Mouse (Mus musculus): Measurements from ENCODE around the gene Pzp.

Pzp gene

GRCm38 (mm10) chr6:128479463-128480454 is 46.8 kb downstream of the Pzp start:
- DNase-seq (ENCODE audit: low spot score) = peak; percentile 93

- no peak for DNase-seq (ENCODE audit: low spot score)
Observed at GRCm38 (mm10) chr6:128477495-128477894, 49.0 kb downstream of the Pzp start.

- DNase-seq (ENCODE audit: low spot score) = no peak
Observed at GRCm38 (mm10) chr6:128474112-128474511, 52.4 kb downstream of the Pzp start.

GRCm38 (mm10) chr6:128469451-128469850 is 57.1 kb downstream of the Pzp start:
- no peak for DNase-seq (ENCODE audit: low spot score)

GRCm38 (mm10) chr6:128467298-128467697 is 59.2 kb downstream of the Pzp start:
- no peak for DNase-seq (ENCODE audit: low spot score)

GRCm38 (mm10) chr6:128466563-128466962 is 60.0 kb downstream of the Pzp start:
- DNase-seq (ENCODE audit: low spot score) = no peak

GRCm38 (mm10) chr6:128466043-128466442 is 60.5 kb downstream of the Pzp start:
- DNase-seq (ENCODE audit: low spot score) = no peak

GRCm38 (mm10) chr6:128464996-128465395 is 61.5 kb downstream of the Pzp start:
- DNase-seq (ENCODE audit: low spot score) = no peak

GRCm38 (mm10) chr6:128461606-128462005 is 64.9 kb downstream of the Pzp start:
- no peak for DNase-seq (ENCODE audit: low spot score)

GRCm38 (mm10) chr6:128460729-128461503 is 65.6 kb downstream of the Pzp start:
- DNase-seq (ENCODE audit: low spot score) = no peak

- DNase-seq (ENCODE audit: low spot score) = no peak
Observed at GRCm38 (mm10) chr6:128460321-128460720, 66.2 kb downstream of the Pzp start.

GRCm38 (mm10) chr6:128457186-128457585 is 69.3 kb downstream of the Pzp start:
- no peak for DNase-seq (ENCODE audit: low spot score)

- DNase-seq (ENCODE audit: low spot score) = no peak
Observed at GRCm38 (mm10) chr6:128455835-128456605, 70.5 kb downstream of the Pzp start.

- DNase-seq (ENCODE audit: low spot score) = no peak
Observed at GRCm38 (mm10) chr6:128447063-128447462, 79.5 kb downstream of the Pzp start.

GRCm38 (mm10) chr6:128445761-128446535 is 80.6 kb downstream of the Pzp start:
- DNase-seq (ENCODE audit: low spot score) = no peak

- DNase-seq (ENCODE audit: low spot score) = no peak
Observed at GRCm38 (mm10) chr6:128440238-128440637, 86.3 kb downstream of the Pzp start.

- DNase-seq (ENCODE audit: low spot score) = peak; percentile 57
Observed at GRCm38 (mm10) chr6:128438871-128439341, 87.6 kb downstream of the Pzp start.

- DNase-seq (ENCODE audit: low spot score) = peak; percentile 93
Observed at GRCm38 (mm10) chr6:128438317-128438870, 88.1 kb downstream of the Pzp start, which contains the start of gene Fkbp4. Fkbp4 (minus strand) TSS chr6:128438677.

GRCm38 (mm10) chr6:128437731-128438316 is 88.7 kb downstream of the Pzp start:
- DNase-seq (ENCODE audit: low spot score) = peak; percentile 52

GRCm38 (mm10) chr6:128437288-128437687 is 89.2 kb downstream of the Pzp start:
- no peak for DNase-seq (ENCODE audit: low spot score)
